Mouse (Mus musculus): ENCODE data around the gene Smarca2. TPM values are rescaled to one million over a fixed set of nuclear protein-coding genes. Genes with fewer than 3 reads are reported as not detected.

The Smarca2 gene
- polyA plus RNA-seq, 1 experiment from 2014 or later: 140 TPM

DNA sequence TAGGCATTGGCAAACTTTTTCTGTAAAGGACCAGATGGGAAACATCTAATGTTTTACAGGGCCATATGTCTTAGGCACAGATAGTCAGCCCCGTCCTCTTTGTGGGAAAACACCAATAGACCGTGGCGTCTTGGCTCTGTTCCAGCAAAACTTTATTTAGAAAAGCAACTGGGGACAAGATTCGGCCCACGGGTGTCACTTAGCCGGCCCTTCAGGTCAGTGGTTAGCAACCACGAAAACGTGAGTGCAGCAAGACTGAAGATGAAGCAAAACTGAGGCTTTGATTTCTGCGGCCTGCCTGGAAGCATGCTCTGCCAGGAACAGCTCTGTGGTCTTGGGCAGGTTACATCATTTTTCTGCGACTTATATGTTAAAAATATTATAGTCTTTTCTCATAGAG, 36.4 kb downstream of the Smarca2 start:
- H3K9ac ChIP-seq (replicated peaks; ENCODE audit: low read length): no peak overlapping the region
- no peaks in the 10 kb centered on the region for H3K4me1 ChIP-seq (ENCODE audit: control insufficient read depth, insufficient read depth, low read length)
- H3K27ac ChIP-seq (replicated peaks; ENCODE audit: low read depth, low read length): no peak overlapping the region
- no peak overlapping the region for H3K4me3 ChIP-seq (replicated peaks; ENCODE audit: low read depth, low read length)
- no peaks in the 10 kb centered on the region for H3K9me3 ChIP-seq (ENCODE audit: control insufficient read depth, low read length)
- no peak overlapping the region for H3K4me2 ChIP-seq (ENCODE audit: low read length)
- 0 out of 2 replicates have a peak, but pooled peaks cover 4% of the 10 kb centered on the region for H3K36me3 ChIP-seq (ENCODE audit: control insufficient read depth, insufficient read depth, low read length)
- ATAC-seq (ENCODE audit: low FRiP score, low TSS enrichment) (no peak), DNase-seq (no peak)
- H3K27me3 ChIP-seq (ENCODE audit: control insufficient read depth, insufficient read depth, low read length): no peaks in the 10 kb centered on the region
- 74% methylated on average over 10 of the region's 10 CpGs for WGBS

DNA sequence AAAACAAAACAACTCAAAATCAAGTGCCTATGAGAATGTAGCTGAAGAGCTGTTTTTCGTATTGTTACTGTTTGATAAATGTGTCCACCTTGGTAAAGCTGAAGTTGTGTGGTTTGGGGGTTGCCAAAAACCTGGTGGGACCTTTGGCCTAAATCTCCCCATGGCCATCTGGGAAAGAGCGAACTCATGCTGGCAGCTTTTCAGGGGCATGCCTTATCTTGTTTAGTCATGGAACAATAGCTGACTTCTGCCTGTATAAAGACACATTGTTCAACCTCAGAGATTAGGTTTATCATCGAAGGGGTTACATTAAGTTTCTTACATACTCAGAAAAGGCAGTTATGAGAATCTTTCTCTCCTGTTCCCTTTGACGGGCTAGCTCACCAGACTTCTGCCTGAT, 38.2 kb downstream of the Smarca2 start:
- H3K27ac ChIP-seq (replicated peaks; ENCODE audit: low read depth, low read length): no peak overlapping the region
- no peak for DNase-seq
- WGBS: 37% methylated on average over 4 of the region's 4 CpGs

DNA sequence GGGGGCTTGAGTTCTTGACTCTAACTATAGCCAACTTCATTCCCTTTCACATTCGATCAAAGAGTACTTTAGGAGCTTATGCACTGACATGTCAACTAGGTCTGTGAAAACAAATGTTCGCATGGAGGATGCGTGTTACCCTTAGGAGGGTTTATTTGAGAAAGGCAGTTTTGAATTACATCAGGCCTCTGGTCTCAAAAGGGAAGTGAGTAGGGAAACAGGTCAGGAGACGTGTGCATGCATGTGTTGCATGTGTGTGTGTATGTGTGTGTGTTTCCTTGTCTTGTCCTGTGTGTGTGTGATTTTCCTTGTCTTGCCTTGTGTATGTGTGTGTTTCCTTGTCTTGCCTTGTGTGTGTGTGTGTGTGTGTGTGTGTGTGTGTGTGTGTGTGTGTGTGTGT, 39.1 kb downstream of the Smarca2 start:
- Histone ChIP-seq H3K4me3 (replicated peaks; ENCODE audit: low read depth, low read length) (no peak overlapping the region), H3K36me3 (ENCODE audit: control insufficient read depth, insufficient read depth, low read length) (peaks cover 10% of the 10 kb centered on the region; the same call in 1 of the 2 replicates), H3K9me3 (ENCODE audit: control insufficient read depth, low read length) (no peaks in the 10 kb centered on the region), H3K4me1 (ENCODE audit: control insufficient read depth, insufficient read depth, low read length) (no peaks in the 10 kb centered on the region), H3K27me3 (ENCODE audit: control insufficient read depth, insufficient read depth, low read length) (no peaks in the 10 kb centered on the region), H3K27ac (replicated peaks; ENCODE audit: low read depth, low read length) (no peak overlapping the region), H3K9ac (replicated peaks; ENCODE audit: low read length) (no peak overlapping the region), H3K4me2 (ENCODE audit: low read length) (no peak overlapping the region)
- WGBS: 78% methylated on average over 4 of the region's 4 CpGs
- ATAC-seq (ENCODE audit: low FRiP score, low TSS enrichment) (no peak), DNase-seq (no peak)

More for the DNA sequence above, 38.2 kb downstream of the Smarca2 start:
- H3K9me3 ChIP-seq (ENCODE audit: control insufficient read depth, low read length): no peaks in the 10 kb centered on the region
- H3K9ac ChIP-seq (replicated peaks; ENCODE audit: low read length): no peak overlapping the region
- ATAC-seq (ENCODE audit: low FRiP score, low TSS enrichment): no peak
- no peaks in the 10 kb centered on the region for H3K27me3 ChIP-seq (ENCODE audit: control insufficient read depth, insufficient read depth, low read length)
- H3K4me1 ChIP-seq (ENCODE audit: control insufficient read depth, insufficient read depth, low read length): no peaks in the 10 kb centered on the region
- H3K4me2 ChIP-seq (ENCODE audit: low read length): no peak overlapping the region
- 0 out of 2 replicates have a peak, but pooled peaks cover 7% of the 10 kb centered on the region for H3K36me3 ChIP-seq (ENCODE audit: control insufficient read depth, insufficient read depth, low read length)
- no peak overlapping the region for H3K4me3 ChIP-seq (replicated peaks; ENCODE audit: low read depth, low read length)

DNA sequence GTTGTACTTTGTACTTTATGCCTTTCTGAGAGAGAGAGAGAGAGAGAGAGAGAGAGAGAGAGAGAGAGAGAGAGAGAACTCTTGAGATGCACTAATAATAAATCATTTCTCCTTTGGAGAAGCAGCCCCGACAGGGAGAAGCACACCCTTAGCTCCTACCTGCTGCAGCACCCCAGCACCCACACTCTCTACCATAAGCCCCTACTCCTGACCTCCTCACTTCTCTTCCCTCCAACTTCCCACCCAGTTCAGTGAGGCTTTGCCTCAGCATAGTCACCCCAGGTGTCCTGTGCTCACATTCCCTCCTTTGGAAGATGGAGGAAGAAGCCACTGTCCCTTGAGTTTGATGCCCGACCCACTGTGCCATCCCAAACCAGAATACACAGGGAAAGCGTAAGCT, 40.2 kb downstream of the Smarca2 start:
- 75% methylated on average over 3 of the region's 3 CpGs for WGBS
- DNase-seq: no peak
- H3K36me3 ChIP-seq (ENCODE audit: control insufficient read depth, insufficient read depth, low read length): peaks cover 13% of the 10 kb centered on the region; the same call in 1 of the 2 replicates
- H3K27me3 ChIP-seq (ENCODE audit: control insufficient read depth, insufficient read depth, low read length): no peaks in the 10 kb centered on the region
- H3K9ac ChIP-seq (replicated peaks; ENCODE audit: low read length): no peak overlapping the region
- H3K4me2 ChIP-seq (ENCODE audit: low read length): no peak overlapping the region
- H3K27ac ChIP-seq (replicated peaks; ENCODE audit: low read depth, low read length): no peak overlapping the region
- no peak for ATAC-seq (ENCODE audit: low FRiP score, low TSS enrichment)
- H3K4me3 ChIP-seq (replicated peaks; ENCODE audit: low read depth, low read length): no peak overlapping the region
- no peaks in the 10 kb centered on the region for H3K9me3 ChIP-seq (ENCODE audit: control insufficient read depth, low read length)
- no peaks in the 10 kb centered on the region for H3K4me1 ChIP-seq (ENCODE audit: control insufficient read depth, insufficient read depth, low read length)

DNA sequence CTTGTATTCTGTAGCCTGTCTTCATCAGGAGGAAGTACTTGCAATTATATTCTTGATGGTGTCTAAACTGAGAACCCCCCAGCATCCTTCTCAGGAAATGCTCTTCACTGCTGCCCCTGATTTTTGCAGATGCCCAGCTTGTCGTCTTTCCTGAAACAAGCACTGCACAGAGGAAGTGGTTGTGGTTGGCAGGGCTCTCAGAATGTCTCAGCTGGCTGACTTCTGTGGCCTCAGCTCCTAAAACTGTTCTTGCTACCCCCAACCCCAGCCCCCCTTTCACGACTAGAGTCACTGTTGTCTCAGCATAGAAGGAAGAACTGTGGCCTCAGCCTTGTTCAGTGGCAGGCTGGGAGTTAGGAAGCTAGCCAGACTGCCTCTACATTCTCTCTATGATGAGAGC, 41.3 kb downstream of the Smarca2 start:
- Histone ChIP-seq H3K9me3 (ENCODE audit: control insufficient read depth, low read length) (no peaks in the 10 kb centered on the region), H3K27ac (replicated peaks; ENCODE audit: low read depth, low read length) (no peak overlapping the region), H3K4me1 (ENCODE audit: control insufficient read depth, insufficient read depth, low read length) (no peaks in the 10 kb centered on the region), H3K4me3 (replicated peaks; ENCODE audit: low read depth, low read length) (no peak overlapping the region), H3K27me3 (ENCODE audit: control insufficient read depth, insufficient read depth, low read length) (no peaks in the 10 kb centered on the region), H3K36me3 (ENCODE audit: control insufficient read depth, insufficient read depth, low read length) (peaks cover 9% of the 10 kb centered on the region; the same call in 1 of the 2 replicates), H3K9ac (replicated peaks; ENCODE audit: low read length) (no peak overlapping the region), H3K4me2 (ENCODE audit: low read length) (no peak overlapping the region)
- ATAC-seq (ENCODE audit: low FRiP score, low TSS enrichment) (no peak), DNase-seq (no peak)
- 44% methylated on average over 2 of the region's 2 CpGs for WGBS

DNA sequence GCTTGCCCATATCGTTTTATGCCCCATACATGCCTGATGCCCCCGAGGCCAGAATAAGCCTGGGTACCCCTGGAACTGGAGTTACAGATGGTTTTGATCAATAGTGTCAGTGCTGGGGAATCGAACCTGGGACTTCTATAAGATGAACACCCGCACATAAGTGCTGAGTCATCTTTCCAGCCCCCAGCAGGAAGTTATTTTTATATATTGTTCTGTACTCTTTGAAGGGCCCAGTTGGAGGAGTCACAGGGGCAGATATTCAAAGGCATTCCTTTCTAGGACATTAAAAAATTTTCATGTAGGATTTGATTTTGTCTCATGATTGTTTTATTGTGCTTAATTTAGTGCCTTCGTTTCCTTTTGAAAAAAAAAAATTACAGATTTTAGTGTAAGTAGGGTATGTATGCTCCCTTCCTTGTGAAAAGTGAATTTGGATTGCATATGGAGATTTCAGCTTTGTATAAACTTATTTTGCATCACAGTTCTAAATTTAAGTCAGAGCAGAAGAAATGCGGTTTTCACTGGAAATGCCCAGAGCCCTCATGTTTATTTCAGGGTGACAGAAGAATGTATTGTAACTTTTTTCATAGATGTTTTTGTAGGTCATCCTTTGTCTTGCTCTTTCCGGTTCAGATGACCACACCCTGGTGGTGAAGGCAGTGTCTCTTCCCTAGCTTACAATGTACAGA, 45.9 kb downstream of the Smarca2 start:
- no peak overlapping the region for H3K4me3 ChIP-seq (replicated peaks; ENCODE audit: low read depth, low read length)
- no peak for DNase-seq
- no peaks in the 10 kb centered on the region for H3K9me3 ChIP-seq (ENCODE audit: control insufficient read depth, low read length)
- peaks cover 19% of the 10 kb centered on the region; the same call in 1 of the 2 replicates for H3K36me3 ChIP-seq (ENCODE audit: control insufficient read depth, insufficient read depth, low read length)
- H3K4me1 ChIP-seq (ENCODE audit: control insufficient read depth, insufficient read depth, low read length): no peaks in the 10 kb centered on the region
- H3K27ac ChIP-seq (replicated peaks; ENCODE audit: low read depth, low read length): no peak overlapping the region
- 91% methylated on average over 7 of the region's 7 CpGs for WGBS
- H3K27me3 ChIP-seq (ENCODE audit: control insufficient read depth, insufficient read depth, low read length): no peaks in the 10 kb centered on the region
- no peak for ATAC-seq (ENCODE audit: low FRiP score, low TSS enrichment)
- no peak overlapping the region for H3K4me2 ChIP-seq (ENCODE audit: low read length)
- no peak overlapping the region for H3K9ac ChIP-seq (replicated peaks; ENCODE audit: low read length)

DNA sequence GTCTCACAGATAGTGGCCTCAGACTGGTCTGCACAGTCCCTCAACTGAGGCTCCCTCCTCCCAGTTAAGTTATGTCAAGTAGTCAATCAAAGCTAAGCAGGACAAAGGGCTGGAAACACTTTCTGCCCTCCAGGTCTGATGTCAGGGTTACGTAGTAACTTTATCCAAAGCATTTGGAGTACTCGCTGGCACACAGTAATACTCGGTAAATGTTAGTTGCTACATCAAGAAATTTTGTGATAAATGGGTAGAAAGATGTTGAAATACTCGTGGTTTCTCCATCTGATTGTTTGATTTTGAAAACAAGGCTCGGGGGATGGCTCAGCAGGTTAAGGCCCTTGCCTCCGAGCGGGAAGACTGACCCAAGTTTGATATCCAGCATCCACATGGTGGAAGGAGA, 53.5 kb downstream of the Smarca2 start:
- no peak overlapping the region for H3K27ac ChIP-seq (replicated peaks; ENCODE audit: low read depth, low read length)
- H3K4me3 ChIP-seq (replicated peaks; ENCODE audit: low read depth, low read length): no peak overlapping the region
- H3K9me3 ChIP-seq (ENCODE audit: control insufficient read depth, low read length): no peaks in the 10 kb centered on the region
- H3K36me3 ChIP-seq (ENCODE audit: control insufficient read depth, insufficient read depth, low read length): peaks cover 10% of the 10 kb centered on the region; the same call in 1 of the 2 replicates
- H3K9ac ChIP-seq (replicated peaks; ENCODE audit: low read length): no peak overlapping the region
- H3K4me2 ChIP-seq (ENCODE audit: low read length): no peak overlapping the region
- 88% methylated on average over 7 of the region's 7 CpGs for WGBS
- DNase-seq (no peak), ATAC-seq (ENCODE audit: low FRiP score, low TSS enrichment) (no peak)
- H3K4me1 ChIP-seq (ENCODE audit: control insufficient read depth, insufficient read depth, low read length): no peaks in the 10 kb centered on the region
- H3K27me3 ChIP-seq (ENCODE audit: control insufficient read depth, insufficient read depth, low read length): no peaks in the 10 kb centered on the region

DNA sequence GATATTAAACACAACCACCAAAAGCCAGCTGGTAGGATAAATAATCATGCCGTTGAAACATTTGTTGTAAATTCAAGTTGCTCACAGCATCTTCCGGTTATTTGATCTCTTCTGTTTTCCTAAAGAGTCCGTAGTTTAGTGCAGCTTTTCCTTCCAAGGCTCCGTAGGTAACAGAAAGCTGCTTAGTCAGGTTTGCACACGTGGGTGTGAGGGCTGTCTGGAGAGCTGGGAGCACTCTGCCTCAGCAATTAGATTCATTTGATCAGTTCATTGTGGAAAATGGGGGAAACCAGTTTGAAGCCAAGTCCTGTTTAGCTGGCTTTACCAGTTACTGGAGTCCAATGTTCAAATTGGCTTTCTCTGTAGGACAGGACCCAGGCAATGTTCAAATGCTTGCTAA, 55.1 kb downstream of the Smarca2 start:
- whole genome bisulfite sequencing: 89% methylated on average over 5 of the region's 5 CpGs
- Histone ChIP-seq H3K27ac (replicated peaks; ENCODE audit: low read depth, low read length) (no peak overlapping the region), H3K4me3 (replicated peaks; ENCODE audit: low read depth, low read length) (no peak overlapping the region), H3K4me1 (ENCODE audit: control insufficient read depth, insufficient read depth, low read length) (no peaks in the 10 kb centered on the region), H3K27me3 (ENCODE audit: control insufficient read depth, insufficient read depth, low read length) (no peaks in the 10 kb centered on the region), H3K4me2 (ENCODE audit: low read length) (no peak overlapping the region), H3K9me3 (ENCODE audit: control insufficient read depth, low read length) (no peaks in the 10 kb centered on the region), H3K36me3 (ENCODE audit: control insufficient read depth, insufficient read depth, low read length) (peaks cover 2% of the 10 kb centered on the region; the same call in 1 of the 2 replicates), H3K9ac (replicated peaks; ENCODE audit: low read length) (no peak overlapping the region)
- ATAC-seq (ENCODE audit: low FRiP score, low TSS enrichment): no peak
- DNase-seq: no peak

DNA sequence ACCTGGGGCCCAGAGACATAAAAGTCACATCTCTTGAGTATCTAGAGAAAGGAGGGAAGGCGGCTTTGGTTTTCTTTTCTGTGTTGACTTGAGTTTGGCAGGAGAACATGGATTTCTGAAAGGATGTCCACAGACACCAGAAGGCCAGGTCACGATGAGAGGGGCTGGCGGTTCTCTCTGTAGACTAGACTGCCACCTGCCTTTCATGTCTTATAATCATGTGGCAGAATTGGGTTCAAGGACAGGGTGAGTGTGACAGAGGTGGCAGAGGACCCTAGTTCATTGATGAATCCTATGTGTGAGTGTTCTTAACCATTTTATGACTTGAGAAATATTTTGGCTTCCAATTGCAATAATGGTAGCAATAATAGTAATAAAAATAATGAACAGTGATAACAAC, 56.3 kb downstream of the Smarca2 start:
- DNase-seq (no peak), ATAC-seq (ENCODE audit: low FRiP score, low TSS enrichment) (no peak)
- no peaks in the 10 kb centered on the region for H3K4me1 ChIP-seq (ENCODE audit: control insufficient read depth, insufficient read depth, low read length)
- H3K4me2 ChIP-seq (ENCODE audit: low read length): no peak overlapping the region
- no peaks in the 10 kb centered on the region for H3K36me3 ChIP-seq (ENCODE audit: control insufficient read depth, insufficient read depth, low read length)
- no peaks in the 10 kb centered on the region for H3K27me3 ChIP-seq (ENCODE audit: control insufficient read depth, insufficient read depth, low read length)
- no peak overlapping the region for H3K9ac ChIP-seq (replicated peaks; ENCODE audit: low read length)
- H3K27ac ChIP-seq (replicated peaks; ENCODE audit: low read depth, low read length): no peak overlapping the region
- no peak overlapping the region for H3K4me3 ChIP-seq (replicated peaks; ENCODE audit: low read depth, low read length)
- no peaks in the 10 kb centered on the region for H3K9me3 ChIP-seq (ENCODE audit: control insufficient read depth, low read length)
- 91% methylated on average over 3 of the region's 3 CpGs for WGBS

Data from midbrain, embryonic 14.5 days (tissue).